Mouse (Mus musculus) cerebellum, adult 2 months (tissue): ENCODE measurements at regions not wholly inside any gene's neighbourhood (a gene's known extent, or its start where the extent isn't known, plus 50 kb on each side); places are given as distances from the start of the nearest gene placed in this dataset.

Experiments used
- CTCF ChIP-seq: fragments of 200-500 bp; IDR thresholded peaks from 2 replicates; pipeline ENCODE4 v1.5.1; 2011; ENCODE audit warnings: low read depth, mild to moderate bottlenecking, control low read depth, low read length, moderate library complexity, borderline replicate concordance; ENCODE audit not compliant: insufficient read depth
- POLR2A ChIP-seq: fragments of 200-500 bp; IDR thresholded peaks from 2 replicates; pipeline ENCODE4 v1.6.1; 2011; ENCODE audit warnings: low read length, control low read depth, borderline replicate concordance; ENCODE audit not compliant: insufficient read depth

- TF ChIP-seq CTCF (peak; percentile 23; the same call in 1 of the 2 replicates), POLR2A (no peak)
These were observed 1327.4 kb downstream of the Gm37988 start for GRCm38 (mm10) chr1:6135066-6135465.
